Mouse (Mus musculus) fat pad, adult 2 months (tissue): ENCODE measurements around the gene Cuedc2.

ENCODE experiments used
- DNase-seq: peaks from one replicate; pipeline ENCODE4 v3.0.0-alpha.2; 2011; ENCODE audit warnings: low read depth, low spot score; ENCODE audit errors: extremely low read depth

Gene Cuedc2

DNA sequence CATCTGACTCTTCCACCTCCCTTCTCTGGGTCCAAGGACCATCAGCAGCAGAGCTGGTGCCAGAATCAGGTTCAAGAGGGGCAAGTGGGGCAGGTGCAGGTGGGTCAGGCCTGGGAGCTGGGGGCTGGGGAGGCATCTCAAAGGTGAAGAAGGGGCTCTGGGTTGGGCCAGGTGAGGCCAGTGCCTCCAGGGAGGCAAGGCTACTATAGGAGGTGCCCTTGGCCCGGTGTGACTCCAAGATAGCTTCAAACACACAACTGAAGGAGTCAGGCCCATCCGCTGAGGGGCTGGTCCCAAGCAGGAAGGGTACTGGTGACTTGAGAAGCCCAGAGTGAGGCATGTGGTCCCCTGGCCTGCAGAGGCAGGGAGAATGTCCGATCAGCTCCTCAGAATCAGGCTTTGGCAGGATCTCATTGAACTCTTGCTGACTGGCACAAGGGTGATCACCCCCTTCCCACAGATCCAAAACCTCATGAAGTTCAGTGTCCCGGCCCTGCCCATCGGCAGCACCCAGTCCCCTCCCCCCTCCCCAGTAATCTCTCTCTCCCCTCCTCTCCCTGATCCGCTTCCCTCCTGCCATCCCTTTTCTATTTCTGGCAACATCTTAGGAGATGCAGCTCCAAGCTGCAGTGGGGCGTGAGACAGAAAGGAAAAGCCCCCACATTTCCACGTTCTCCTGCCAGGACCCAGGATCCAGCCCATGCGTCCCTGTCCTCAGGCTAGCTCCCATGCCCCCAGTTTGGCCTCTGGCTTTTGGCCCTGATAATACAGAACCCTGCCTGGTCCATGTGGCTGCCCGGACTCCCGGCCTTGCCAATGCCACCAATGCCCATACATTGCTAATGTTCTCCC lies 16.1 kb downstream of the Cuedc2 start:
- DNase-seq: no peak

DNA sequence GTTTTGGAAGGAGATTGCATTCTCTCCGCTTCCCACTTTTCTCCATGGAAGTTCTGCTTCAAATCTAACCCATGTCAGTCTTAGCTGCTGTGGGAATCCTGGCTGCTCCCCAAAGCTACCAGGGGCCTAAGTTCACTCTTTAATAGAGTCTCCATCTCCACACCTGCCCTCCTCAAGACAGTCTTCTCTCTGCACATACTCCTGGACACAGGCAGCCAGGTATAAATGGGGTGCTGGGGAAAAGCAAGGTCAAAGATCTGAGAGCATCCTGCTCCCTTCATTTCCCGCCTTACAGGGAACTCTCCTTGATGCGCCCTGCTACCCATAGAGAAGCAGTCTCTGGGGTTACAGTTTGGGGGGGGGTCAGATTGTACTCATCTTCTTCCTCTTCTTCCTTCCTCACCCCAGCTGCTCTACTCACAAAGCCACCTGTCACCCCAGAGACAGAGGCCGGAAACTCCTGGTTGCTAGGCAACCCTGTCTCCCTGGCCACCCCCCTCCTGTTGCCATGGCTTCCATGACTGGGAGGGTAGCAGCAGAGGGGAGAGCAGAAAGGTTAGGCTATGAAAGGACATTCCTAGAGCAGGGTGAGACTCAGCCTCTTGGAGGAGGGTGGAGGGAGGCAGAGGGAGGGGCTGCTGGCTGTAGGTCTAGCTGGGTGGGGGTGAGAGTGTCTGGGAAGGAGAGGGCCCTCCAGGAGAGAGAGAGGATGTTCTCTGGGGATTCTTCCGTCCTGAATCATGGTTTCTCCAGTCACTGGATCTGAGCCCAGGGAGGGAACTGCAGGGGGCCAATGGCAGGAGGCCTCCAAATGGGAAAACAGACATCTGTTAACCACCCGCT lies 17.2 kb downstream of the Cuedc2 start:
- DNase-seq: no peak

DNA sequence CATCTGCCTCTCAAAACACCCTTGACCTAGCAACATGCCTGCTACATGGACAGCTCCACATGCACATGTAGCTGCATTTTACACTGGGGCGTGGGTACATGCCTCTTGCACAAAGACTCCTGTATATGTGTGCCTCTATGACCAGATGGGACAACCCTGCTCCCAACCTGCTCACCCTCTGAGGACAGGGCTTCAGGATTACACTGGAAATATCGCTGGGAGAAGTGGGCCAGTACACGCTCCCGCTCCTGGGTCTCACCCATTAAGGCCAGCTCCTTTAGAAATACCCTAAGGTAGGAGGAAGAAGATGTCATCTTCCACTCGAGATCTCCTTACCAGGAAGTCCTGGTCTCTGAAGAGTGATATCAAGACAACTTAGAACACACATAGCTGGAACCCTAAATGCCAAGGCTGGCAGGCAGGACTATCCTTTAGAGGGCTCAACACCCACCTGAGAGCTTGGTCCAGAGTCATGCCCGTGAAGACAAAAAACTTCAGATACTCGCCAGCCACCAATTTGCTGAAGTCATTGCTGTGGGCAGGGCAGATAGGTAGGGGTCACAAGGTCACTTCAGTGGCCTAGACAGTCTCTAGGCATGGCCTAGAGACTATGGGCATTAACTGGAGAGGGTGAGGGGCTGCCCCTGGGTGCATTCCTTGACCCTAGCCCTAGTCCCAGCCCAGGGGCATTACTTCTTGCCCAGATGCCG lies 18.3 kb downstream of the Cuedc2 start:
- DNase-seq: no peak

DNA sequence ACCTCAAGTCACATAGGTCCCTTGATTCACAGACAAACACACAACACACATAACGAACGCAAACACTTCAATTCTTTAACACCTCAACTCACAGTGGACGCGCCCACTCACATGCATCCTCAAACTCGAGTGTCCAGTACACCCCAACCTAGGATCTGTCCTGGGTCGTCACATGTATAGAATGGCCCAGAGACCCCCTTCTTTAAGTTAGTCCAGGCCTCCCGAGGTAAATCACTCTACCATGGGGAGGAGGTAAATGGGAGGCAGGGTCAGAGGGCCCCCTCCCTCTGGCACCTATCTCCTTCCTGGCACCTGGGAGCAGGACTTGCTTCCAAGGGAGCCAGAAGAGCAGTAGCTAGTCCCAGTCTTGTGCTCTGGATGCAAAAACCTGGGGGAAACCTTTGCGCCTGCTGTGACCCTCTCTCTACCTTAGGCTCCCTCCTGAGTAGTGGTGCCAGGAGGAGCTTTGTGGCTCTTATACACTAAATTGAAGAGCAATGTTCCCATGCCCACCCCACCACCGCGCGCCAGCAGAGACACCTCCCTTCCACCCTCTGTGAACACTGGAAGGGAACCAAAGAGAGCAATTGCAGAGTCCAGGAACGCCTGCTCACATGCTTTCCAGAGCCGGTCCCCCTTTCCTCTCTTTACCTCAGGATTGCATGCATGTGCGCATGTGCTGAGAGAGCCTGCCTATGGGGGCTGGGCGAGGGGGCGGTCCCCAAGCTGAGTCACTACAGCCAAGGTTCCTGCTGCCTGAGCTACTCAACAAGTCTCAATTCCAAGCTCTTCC lies 19.7 kb downstream of the Cuedc2 start:
- no peak for DNase-seq

DNA sequence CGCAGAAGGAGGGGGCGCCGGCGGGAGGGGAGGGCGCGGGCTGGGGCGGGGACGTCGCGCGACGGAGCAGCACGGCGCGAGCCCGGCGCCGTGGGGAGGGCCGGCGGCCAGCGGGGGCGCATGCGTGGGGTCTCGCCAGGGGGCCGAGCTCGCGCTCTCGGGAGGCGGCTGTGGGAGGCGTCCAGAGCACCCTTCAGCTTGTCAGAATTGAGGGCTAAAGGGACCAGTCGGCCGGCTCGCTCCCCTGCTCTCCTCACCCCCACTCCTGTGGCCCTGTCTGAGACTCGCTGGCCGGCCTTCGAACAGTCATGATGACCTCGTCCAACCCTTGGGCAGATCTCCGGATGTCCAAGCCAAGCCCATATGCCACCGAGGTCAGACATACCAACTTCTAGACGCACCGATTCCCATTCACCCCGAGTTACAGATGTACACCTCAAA lies 20.5 kb downstream of the Cuedc2 start:
- DNase-seq: no peak

DNA sequence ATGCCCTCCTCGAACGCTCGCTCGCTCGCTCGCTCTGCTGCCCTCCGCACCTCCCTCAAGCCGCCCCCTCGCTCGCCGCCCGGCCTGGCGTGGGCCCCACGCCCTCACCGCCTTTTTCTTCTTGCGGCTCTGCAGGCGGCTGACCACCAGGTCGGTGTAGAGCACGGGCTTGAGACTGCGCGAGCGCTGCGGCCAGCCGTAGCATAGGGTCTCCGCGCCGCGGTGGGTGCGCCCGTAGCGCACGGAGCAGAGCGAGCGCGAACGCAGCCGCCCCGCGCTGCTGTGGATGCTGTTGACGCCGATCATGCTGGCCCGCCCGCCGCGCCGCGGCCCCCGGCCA lies 21.0 kb downstream of the Cuedc2 start:
- no peak for DNase-seq

DNA sequence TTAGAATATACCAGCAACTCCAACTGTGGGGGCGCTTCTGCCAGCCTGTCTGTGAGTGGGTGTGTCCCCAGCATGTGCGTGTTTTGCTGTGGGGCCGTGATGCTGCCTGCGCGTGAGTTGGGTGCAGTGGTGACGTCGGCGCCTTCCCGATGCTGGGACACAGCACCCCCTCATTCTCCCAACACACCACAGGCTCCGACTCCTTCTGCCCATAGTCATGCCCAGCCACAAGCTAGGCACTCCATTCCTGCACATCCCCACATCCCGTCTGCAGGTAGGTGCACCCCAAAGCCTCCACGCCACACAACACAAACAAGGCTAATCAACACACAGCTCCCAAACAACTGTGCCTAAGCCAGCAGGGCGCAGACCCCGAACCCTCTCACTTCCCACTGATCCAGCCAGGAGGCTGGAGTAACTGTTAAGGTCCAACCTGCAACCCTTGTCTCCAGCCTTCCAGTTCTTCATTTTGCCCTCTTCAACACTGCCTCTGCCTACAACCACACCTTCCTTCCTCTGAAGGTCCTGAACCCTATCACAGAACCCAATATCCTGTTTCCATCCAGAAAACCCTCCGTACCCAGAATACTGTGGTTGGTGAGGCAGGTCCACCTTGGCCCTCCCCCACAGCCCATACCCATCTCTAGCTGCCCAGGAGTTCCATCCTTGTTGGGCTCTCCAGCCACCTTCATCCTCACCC lies 21.5 kb downstream of the Cuedc2 start:
- DNase-seq: no peak

DNA sequence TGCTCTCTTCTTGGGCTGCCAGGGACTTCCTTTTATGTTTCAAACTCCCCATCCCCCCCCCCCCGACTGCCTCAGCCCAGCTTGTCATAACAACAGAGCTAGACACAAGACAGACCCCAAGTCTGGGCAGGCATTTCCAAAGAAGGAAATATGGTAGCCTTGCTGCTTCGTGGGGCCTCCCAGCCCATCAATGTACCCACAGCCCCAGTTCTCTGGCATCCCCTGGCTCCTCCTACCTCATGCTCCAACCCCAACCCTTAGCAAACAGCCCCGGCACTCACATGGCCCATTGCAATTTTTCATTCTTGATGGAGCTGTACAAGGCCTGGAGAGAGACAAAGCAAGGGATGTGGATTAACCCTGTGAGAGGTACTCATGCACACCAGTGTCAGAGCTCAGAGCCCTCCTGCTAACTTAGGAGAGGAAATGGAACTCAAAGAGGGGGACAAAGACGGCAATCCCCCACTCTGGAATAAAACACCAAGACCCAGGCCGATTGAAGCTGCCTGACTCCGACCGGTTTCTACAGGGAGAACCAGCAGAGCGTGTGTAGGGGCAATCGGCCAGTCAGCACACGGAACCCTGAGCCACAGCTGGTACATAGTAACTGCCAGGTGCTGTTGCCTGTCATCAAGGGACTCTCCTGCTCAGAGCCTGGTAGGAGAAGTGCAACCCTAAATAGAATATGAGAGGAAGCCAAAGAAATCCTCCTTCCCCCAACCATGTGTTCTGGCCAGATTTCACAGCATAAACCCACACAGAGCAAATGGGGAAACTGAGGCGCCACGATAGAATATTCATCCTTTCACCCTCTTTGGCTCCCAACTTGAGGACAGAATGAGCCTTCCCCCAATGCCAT lies 22.5 kb downstream of the Cuedc2 start:
- DNase-seq: no peak

DNA sequence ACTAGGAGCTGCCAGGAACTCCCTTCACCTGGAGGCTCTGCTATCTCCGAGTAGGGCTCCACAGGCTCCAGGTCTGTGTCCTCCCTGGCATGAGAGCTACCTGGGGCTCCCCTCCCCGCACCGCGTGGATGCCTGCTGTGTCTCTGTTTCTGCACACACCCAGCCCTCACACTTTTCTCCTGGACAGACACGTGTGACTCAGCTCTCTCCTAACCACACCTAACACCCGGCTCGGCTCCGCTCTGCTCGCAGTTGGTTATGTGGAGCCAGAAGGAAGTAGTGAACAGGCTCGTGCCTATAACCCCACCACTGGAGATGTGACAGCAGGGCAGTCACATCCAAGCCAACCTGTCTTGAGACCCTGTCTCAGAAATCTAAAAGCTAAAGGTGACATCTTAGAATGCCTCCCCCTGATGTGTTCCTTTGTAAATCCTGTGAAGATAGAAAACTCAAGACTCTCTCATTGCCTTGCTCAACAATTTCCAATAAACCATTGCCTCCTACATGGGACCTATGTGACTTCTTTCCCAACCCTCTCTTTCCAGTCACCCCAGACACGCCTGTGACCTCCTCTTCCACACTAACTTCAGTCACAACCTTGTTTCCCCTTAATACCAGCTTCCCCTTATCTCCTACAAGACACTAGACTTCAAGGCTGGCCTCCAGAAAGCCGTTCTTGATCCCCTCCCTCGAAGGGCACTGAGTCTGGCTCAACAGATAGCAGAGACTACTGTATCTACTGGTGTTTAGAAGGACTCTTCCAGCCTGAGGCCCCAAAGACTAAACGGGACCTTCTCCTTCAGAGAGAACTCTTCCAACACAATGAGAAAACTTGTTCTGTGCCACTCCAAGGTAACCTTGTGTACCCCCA lies 23.4 kb downstream of the Cuedc2 start:
- DNase-seq: no peak

DNA sequence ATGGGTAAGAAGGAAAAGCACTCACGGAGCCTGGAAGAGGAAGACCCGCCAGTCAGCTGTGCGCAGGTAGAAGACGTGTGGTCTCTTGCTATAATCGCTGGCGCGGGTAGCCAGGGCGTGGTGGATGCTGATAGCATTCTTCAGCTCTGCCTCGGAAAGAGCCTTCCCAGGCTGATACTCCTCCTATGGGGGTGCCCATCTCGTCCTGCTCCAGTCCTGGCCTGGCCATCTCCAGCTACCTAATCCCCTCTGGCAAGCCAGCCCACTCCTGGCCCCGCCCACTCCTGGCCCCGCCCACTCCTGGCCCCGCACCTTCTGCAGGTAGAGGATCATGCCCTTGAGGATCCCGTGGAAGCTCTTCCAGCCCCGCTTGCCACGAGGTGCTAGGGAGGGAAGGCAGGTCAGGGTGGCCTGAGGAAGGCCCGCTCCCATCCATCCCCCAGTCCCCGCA lies 24.3 kb downstream of the Cuedc2 start:
- DNase-seq: no peak

DNA sequence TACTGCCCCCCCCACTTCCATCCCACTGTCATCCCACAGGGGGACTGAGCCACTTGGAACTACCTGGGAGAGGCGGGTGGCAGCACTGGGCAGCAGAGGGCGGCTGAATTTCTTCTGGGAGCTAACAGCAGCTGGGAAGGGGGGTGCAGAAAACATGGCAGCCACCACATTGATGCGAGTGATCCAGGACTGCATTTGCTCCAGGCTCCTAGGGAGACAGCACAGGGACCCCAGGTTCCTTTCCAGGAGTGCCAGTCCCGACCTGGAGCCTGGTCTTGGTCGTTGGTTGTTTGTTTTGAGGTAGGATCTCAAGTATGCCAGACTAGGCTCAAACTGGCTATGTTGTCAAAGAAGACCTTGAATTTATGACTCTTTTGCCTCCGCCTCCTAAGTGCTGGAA lies 24.9 kb downstream of the Cuedc2 start:
- DNase-seq: no peak

DNA sequence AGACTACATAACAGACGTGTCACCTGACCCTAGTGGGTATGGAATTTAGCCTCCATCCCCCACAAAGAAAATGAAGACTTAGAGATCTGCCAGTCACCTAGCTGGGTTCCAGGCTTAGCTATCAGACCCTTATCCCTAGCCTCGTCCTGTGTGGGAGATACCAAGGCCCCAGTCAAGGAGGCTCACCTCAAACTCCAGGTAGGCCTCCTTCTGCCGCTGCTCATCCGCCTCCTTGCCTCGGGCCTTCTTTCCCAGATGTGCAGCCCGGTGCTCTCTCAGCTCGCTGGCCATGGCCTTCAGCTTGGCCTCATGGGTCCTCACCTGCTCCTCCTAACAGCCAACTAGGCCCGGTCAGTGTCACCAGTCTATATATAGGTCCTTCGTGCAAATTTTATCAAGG lies 25.4 kb downstream of the Cuedc2 start:
- no peak for DNase-seq

DNA sequence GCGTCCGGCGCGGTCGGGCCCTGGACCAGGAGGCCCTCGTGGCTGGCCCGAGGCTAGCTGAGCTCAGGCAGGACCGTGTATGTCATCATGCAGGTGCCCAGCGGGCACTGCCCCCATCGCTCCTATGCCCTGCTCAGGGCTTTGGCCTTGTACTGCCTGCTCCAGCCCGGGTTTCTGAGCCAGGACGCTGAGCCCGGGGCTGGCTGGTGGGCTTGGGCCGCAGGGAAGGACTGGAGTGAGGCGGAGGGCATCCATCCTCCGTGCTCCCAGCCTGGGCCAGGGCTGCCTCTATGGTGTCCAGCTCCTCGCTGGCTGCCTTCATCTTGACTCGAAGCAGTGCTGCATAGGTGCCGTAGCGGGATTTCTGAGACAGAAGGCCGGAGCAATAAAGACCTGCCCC lies 25.9 kb downstream of the Cuedc2 start:
- no peak for DNase-seq

DNA sequence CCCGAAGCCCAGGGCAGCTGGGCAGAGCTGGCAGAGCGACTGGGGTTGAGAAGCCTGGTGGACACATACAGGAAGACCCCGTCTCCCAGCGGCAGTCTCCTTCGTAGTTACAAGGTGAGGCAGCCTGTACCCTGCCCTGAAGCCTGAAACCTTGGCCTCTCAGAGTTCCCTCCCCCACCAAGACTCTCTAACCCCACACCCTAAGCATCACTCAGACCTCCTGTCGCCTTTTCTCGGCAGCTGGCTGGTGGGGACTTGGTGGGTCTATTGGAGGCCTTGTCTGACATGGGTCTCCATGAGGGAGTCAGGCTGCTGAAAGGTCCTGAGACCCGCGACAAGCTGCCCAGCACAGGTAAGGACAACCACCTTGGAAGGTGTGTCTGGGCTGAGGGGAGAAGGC lies 27.2 kb downstream of the Cuedc2 start:
- DNase-seq: no peak

DNA sequence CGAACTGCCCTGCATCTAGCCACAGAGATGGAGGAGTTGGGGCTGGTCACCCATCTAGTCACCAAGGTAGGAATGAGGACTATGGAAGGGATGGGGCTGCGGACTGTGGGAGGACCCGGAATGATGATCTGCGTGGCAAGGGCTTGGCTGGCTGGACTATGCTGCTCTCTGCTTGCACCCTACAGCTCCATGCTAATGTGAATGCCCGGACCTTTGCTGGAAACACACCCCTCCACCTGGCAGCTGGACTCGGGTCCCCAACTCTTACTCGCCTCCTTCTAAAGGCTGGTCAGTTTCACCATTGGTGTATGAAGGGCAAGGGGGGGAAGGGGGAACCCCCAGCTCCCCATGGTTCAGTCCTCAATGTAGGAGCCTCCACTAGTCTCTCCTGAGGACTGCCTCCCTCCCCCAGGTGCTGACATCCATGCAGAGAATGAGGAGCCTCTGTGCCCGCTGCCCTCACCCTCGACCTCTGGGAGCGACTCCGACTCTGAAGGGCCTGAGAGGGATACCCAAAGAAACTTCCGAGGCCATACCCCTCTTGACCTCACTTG lies 28.1 kb downstream of the Cuedc2 start:
- no peak for DNase-seq

DNA sequence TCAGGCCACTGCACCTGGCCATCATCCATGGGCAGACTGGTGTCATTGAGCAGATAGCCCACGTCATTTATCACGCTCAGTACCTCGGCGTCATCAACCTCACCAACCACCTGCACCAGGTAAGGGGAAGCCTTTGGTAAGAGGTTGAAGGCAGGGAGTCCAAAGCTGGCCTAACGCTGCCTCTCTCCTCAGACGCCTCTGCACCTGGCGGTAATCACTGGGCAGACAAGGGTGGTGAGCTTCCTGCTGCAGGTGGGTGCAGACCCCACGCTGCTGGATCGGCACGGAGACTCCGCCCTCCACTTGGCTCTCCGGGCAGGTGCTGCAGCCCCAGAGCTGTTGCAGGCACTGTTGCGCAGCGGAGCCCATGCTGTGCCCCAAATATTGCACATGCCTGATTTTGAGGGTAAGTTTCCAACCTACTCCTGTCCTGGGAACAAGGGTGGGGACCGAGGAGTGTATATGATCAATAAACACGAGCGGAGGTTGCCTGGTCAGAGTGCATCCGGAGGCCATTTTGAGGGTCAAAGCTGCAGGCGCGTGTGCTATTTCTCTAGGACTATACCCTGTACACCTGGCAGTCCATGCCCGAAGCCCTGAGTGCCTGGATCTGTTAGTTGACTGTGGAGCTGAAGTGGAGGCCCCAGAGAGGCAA lies 28.7 kb downstream of the Cuedc2 start:
- no peak for DNase-seq

DNA sequence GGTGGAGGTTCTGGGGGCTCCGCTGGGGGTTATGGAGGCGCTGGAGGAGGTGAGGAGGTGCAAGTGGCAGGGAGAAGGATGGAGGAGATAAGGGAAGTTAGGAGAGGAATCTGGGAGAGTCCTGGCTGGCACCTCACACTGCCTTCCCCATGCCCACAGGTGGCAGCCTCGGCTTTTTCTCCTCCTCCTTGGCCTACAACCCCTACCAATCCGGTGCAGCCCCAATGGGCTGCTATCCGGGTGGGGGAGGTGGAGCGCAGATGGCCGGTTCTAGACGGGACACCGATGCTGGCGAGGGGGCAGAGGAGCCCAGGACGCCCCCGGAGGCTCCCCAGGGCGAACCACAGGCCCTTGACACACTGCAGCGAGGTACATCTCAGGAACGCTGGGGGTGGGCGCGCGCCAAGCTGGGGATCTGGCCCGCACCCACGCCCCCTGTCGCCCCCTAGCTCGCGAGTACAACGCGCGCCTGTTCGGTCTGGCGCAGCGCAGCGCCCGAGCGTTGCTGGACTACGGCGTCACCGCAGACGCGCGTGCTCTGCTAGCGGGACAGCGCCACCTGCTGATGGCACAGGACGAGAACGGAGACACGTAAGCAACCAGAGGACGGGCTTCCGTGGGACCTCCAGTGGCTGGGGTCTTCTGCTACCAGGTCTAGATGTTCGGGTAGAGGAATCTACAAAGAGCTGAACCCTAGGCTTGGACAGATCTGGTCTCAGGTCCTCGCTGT lies 29.6 kb downstream of the Cuedc2 start:
- DNase-seq: no peak
